In the genomic region with DNA sequence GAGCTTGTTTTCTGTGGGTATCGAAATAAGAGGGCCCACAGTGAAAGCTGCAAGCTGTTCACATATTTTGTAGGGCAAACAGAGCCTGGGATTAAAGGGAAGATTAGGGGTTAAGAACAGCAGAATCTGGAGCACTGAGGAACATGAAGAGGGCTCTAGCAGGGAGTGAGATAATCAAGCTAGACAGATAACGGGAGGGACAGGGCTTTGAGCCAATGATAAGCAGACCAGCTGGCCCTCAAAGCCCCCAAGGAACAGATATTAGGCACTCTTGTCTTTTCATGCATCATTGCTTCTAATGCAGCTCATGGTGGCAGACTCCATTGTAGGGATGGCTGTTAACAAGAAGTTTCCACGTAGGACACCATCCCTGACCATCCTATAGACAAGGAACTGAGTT, we compare ENCODE assay signal across 15 mouse cellular contexts. TPM values are rescaled to one million over a fixed set of nuclear protein-coding genes. Genes with fewer than 3 reads are reported as not detected.
"Had no signal": no experiment of that assay in that cellular context is flagged by ENCODE, and none has a peak within 500 bp of the region (broad histone marks: within the 10 kb centered on the region; RNA-seq: fewer than 3 reads in every experiment).

No protein-coding gene starts in this region.

- H3K9ac ChIP-seq: liver, embryonic 15.5 days; midbrain, embryonic 12.5 days; neural tube, embryonic 13.5 days had no signal

- H3K4me3 ChIP-seq: limb, embryonic 10.5 days; liver, embryonic 15.5 days; midbrain, embryonic 12.5 days; myocyte; neural tube, embryonic 13.5 days had no signal

- DNase-seq: kidney, adult 8-10 months; kidney, postnatal 25 days; layer of hippocampus, adult 9-11 months; lung, adult 2 months; lung, postnatal 4 days; thymus, postnatal 4 days had no signal

- H3K9me3 ChIP-seq: limb, embryonic 10.5 days; liver, embryonic 15.5 days; midbrain, embryonic 12.5 days; neural tube, embryonic 13.5 days had no signal

- H3K4me1 ChIP-seq: limb, embryonic 10.5 days; liver, embryonic 15.5 days; midbrain, embryonic 12.5 days had no signal

- H3K27ac ChIP-seq: limb, embryonic 10.5 days; liver, embryonic 15.5 days; midbrain, embryonic 12.5 days; neural tube, embryonic 13.5 days; stomach, postnatal 0 days had no signal

- H3K27me3 ChIP-seq: liver, embryonic 15.5 days; midbrain, embryonic 12.5 days; neural tube, embryonic 13.5 days had no signal

- ATAC-seq: lung, postnatal 0 days had no signal

- H3K36me3 ChIP-seq: limb, embryonic 10.5 days; liver, embryonic 15.5 days; midbrain, embryonic 12.5 days; neural tube, embryonic 13.5 days had no signal

- H3K4me2 ChIP-seq: liver, embryonic 11.5 days; liver, embryonic 15.5 days; midbrain, embryonic 12.5 days; neural tube, embryonic 13.5 days had no signal

RNA-seq across cellular contexts. Expression of a gene that starts 44.8 kb away (rescaled TPM):
- total RNA-seq: megakaryocyte, adult 5-6 weeks had no signal
- polyA plus RNA-seq: myocyte had no signal
